Mouse (Mus musculus) ZHBTc4 (cell line): ENCODE data around the gene Nkapd1.
A peak's percentile ranks its signal among the peaks of the same experiment; 100 is the strongest.

Experiments
- DNase-seq: peaks from one replicate; pipeline ENCODE4 v3.0.0-alpha.2; 2011; ENCODE audit warnings: low read depth, low spot score

Gene Nkapd1

DNA sequence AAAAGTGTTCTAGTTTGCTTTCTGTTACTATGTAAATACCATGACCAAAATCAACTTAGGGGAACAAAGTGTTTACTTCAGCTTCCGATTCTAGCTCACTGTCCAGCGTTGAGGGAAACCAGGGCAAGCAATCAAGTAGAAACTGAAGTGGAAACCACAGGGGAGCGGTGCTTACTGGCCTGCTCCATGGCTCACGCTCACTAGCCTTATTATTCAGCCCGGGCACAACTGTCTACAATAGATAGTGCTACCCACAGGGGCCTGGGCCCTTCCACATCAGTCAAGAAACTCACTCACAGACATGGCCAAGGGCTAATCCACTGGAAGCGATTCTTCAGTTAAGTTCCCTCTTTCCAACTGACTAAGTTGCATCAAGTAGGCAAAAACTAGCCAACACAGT lies 15.7 kb downstream of the Nkapd1 start:
- no peak for DNase-seq

DNA sequence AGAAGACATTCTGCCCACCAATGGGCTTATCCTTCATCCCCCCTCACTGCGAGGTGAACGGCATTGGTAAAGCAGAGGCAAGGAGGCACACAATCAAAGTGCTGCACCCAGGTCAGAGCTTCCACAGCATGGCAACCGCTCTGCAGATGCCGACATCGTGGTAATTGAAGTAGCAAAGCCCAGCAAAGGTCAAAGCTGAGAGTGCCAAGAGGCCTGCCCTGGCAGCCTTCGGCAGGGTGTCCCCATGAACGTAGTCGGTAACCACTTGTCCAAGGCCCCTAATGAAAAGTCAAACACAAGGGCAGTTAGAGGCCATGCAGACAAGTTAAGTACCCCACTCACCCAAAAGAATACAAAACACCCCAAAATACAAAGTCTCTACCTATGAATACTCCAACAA lies 20.3 kb downstream of the Nkapd1 start:
- no peak for DNase-seq

DNA sequence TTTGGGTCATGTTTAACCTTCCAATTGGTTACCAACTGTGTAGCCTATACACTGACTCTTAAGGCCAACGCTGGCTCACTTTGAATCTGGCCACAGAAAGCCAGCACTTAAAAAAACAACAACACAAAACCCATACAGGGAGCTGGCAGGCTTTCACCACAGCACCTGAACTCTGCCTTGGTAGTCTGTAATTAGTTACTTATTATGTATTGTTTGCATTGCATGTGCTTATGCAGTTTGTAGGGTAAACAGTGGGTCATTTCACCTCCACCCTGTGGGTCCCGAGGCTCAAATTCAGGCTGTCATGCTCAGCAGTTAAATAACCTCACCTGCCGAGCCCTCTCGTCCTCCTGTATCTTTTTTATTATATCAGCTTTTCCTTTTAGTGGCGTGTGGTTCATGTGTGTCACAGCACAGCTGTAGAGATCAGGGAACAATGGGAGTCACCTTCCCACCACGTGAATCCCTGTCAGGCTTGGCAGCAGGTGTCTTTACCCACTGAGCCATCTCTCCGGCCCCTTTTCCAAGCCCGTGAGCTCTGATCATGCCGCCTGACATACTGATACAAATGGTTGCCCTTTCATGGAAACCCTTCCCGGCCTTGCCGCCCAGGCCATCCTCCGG lies 22.4 kb downstream of the Nkapd1 start:
- DNase-seq = no peak

DNA sequence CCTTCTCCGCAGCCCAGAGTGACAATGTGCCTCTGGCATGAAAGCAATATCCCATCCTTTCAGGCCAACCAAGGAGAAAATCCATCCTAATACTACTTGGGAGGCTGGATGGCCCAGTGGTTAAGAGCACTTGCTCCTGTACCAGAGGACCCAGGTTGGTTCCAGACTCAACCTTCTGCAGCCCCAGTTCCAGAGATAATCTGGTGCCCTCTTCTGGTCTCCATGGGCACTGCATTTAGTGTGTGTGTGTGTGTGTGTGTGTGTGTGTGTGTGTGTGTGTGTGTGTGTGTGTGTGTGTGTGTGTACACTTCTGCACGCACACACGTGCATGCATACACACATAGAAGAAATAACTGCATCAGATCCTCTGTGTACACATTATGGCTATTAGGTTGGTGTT lies 23.7 kb downstream of the Nkapd1 start:
- DNase-seq = peak; percentile 72

DNA sequence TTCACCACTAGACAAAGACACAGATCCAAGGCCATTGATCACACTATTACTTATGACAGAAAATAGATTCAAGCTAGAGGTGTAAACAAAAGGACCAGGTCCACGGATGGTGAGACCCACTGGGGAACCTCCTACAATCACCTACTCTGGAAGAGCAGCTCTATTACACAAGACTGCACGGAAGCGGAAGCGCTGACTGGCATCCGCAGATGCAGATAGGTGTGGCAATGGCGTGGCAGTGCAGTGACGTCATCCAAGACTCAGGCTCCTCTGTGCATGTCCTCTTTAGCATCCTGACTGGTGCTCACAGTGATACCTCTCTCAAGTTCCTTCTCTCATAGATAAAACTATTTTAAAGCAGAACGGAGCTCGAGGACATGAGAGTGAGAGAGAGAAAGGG lies 24.3 kb downstream of the Nkapd1 start:
- DNase-seq = peak; percentile 16

- DNase-seq = no peak
These were observed 26.3 kb downstream of the Nkapd1 start for GRCm38 (mm10) chr9:50590856-50591518.

- no peak for DNase-seq
These were observed 30.3 kb downstream of the Nkapd1 start for GRCm38 (mm10) chr9:50586955-50587354.

- no peak for DNase-seq
These were observed 32.0 kb downstream of the Nkapd1 start for GRCm38 (mm10) chr9:50585145-50585818.

- DNase-seq = no peak
These were observed 36.9 kb downstream of the Nkapd1 start for GRCm38 (mm10) chr9:50580370-50580769.

- no peak for DNase-seq
These were observed 47.4 kb downstream of the Nkapd1 start for GRCm38 (mm10) chr9:50569599-50570525.

GRCm38 (mm10) chr9:50567881-50568280 lies 49.4 kb downstream of the Nkapd1 start:
- DNase-seq = no peak

GRCm38 (mm10) chr9:50567372-50567771 lies 49.9 kb downstream of the Nkapd1 start:
- no peak for DNase-seq

DNA sequence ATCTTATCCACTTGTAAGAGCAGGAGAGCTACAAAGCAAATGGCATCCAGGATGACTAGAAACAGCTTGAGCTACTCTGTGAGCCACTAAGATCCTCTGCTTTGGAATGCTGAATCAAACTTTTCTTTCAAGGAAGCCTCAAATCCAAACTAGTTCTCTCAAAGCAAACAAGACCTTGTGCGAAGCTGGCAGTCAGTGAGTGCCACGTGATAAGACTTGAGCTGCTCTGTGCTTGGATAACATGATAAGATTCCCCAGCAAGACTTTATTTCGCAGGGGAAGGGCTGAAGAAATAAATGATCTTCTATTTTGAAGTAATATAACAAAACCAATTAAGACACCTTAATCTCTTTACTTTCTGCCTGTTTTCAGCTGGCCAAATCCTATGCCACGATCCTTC lies 51.3 kb downstream of the Nkapd1 start:
- no peak for DNase-seq

DNA sequence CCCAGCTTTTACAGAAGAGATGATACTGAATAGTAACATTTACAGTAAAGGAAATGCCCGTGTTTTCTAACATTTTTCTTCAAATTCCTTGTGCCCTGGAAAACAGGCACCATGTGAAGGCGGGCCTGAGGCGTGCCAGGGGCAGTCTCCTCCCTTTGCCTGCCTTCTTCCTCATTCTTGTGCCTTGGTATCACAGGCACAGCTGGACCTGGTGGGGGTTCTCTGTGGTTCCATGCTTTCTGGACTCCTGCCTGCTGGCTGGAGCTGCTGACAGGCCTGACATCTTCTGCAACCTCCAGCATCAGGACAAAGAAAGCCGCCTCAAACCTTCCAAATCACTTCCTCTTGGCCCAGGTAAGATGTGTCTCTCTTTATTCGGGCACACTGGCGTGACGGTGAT lies 52.1 kb downstream of the Nkapd1 start:
- DNase-seq = no peak

- DNase-seq = no peak
These were observed 55.3 kb downstream of the Nkapd1 start for GRCm38 (mm10) chr9:50561918-50562360.

GRCm38 (mm10) chr9:50561145-50561917 lies 55.9 kb downstream of the Nkapd1 start, which contains the start of gene Tex12:
Gene Tex12 (minus strand): TSS chr9:50561325.
- peak; percentile 83 for DNase-seq
